In genomic region chr13:55470372-55470771, GRCm38 (mm10) we compare ENCODE assay signal across 8 mouse cellular contexts. TPM values are rescaled to one million over a fixed set of nuclear protein-coding genes. Genes with fewer than 3 reads are reported as not detected.
DNase-seq lines count a peak whose midpoint lies in the region; ATAC-seq and TF ChIP-seq lines count a peak whose summit lies in the region.

No protein-coding gene starts in this region.

- 28% methylated on average over 9 of the region's 9 CpGs for WGBS in hindbrain, embryonic 13.5 days
- WGBS in midbrain, postnatal 0 days: 22% methylated on average over 9 of the region's 9 CpGs

- H3K4me2 ChIP-seq in hindbrain, embryonic 13.5 days: peak overlapping the region; percentile 95
- peak overlapping the region; percentile 98; the same call in 1 of the 2 replicates for H3K4me2 ChIP-seq in midbrain, postnatal 0 days (ENCODE audit: low read depth, low read length, poor library complexity, severe bottlenecking)

- DNase-seq in left cerebral cortex, adult 2 months (ENCODE audit: extremely low spot score in 1 of 2, low spot score in 2 of 2): peak in 1 of 2 experiments; percentile 50
- no peak for DNase-seq in left cerebral cortex, postnatal 10 days (ENCODE audit: extremely low spot score in 1 of 2, low spot score in 2 of 2)
- peak; percentile 90 for DNase-seq in cerebellum, adult 9-11 months
- DNase-seq in midbrain, postnatal 0 days (ENCODE audit: low spot score): peak; percentile 84
- DNase-seq in heart, adult 18-20 months: no peak
- DNase-seq in yolk sac, embryonic 10.5 days (ENCODE audit: low spot score): no peak
- DNase-seq in frontal cortex, postnatal 14 days (ENCODE audit: low spot score in 2 of 2): no peak

- TF ChIP-seq CTCF in left cerebral cortex, adult 2 months (IDR thresholded peaks at IDR 0.05): no peak
- no peak for TF ChIP-seq CTCF in midbrain, postnatal 0 days (IDR thresholded peaks at IDR 0.05)

- H3K9ac ChIP-seq in hindbrain, embryonic 13.5 days: peak overlapping the region; percentile 90
- peak overlapping the region; percentile 29; the same call in 1 of the 2 replicates for H3K9ac ChIP-seq in midbrain, postnatal 0 days (replicated peaks; ENCODE audit: low read length, poor library complexity, severe bottlenecking)

- H3K27me3 ChIP-seq in hindbrain, embryonic 13.5 days: peaks cover 11% of the 10 kb centered on the region; the same call in 1 of the 2 replicates
- H3K27me3 ChIP-seq in midbrain, postnatal 0 days (ENCODE audit: insufficient read depth, low read length): no peaks in the 10 kb centered on the region

- no peak overlapping the region for H3K4me3 ChIP-seq in left cerebral cortex, adult 2 months
- H3K4me3 ChIP-seq in hindbrain, embryonic 13.5 days: no peak overlapping the region
- H3K4me3 ChIP-seq in midbrain, postnatal 0 days (ENCODE audit: low read depth, low read length): no peak overlapping the region

- peaks cover 100% of the 10 kb centered on the region for H3K4me1 ChIP-seq in hindbrain, embryonic 13.5 days (replicated peaks)
- H3K4me1 ChIP-seq in midbrain, postnatal 0 days (ENCODE audit: insufficient read depth, low read length): peaks cover 18% of the 10 kb centered on the region; the same call in 1 of the 2 replicates

- intact Hi-C loops in left cerebral cortex, adult 2 months (cut with DNase I): loop anchor here (5.0 kb wide), 1 partner anchor 143 kb away; the partner anchor contains the start of gene Mxd3
- intact Hi-C loops in left cerebral cortex, postnatal 10 days (cut with DNase I): loop anchor here (2.0 kb wide), 1 partner anchor 50 kb away; no protein-coding TSS in a partner anchor

- H3K9me3 ChIP-seq in hindbrain, embryonic 13.5 days: no peaks in the 10 kb centered on the region
- no peaks in the 10 kb centered on the region for H3K9me3 ChIP-seq in midbrain, postnatal 0 days (ENCODE audit: low read length)

- H3K36me3 ChIP-seq in hindbrain, embryonic 13.5 days: peaks cover 20% of the 10 kb centered on the region
- peaks cover 9% of the 10 kb centered on the region for H3K36me3 ChIP-seq in midbrain, postnatal 0 days (ENCODE audit: insufficient read depth, low read length)

- peak; percentile 11; the same call in 1 of the 2 replicates for ATAC-seq in hindbrain, embryonic 13.5 days (ENCODE audit: low FRiP score)
- peak; percentile 17; the same call in 1 of the 2 replicates for ATAC-seq in midbrain, postnatal 0 days (ENCODE audit: low FRiP score)

- H3K27ac ChIP-seq in left cerebral cortex, adult 2 months: peak overlapping the region; percentile 88
- H3K27ac ChIP-seq in hindbrain, embryonic 13.5 days: peak overlapping the region; percentile 95
- peak overlapping the region; percentile 65 for H3K27ac ChIP-seq in midbrain, postnatal 0 days (ENCODE audit: low read depth, low read length)

RNA-seq across cellular contexts. Expression of gene Prr7, which starts 6.3 kb away (rescaled TPM):
- 10 to 100 TPM; 77.6 to 80.2 TPM for total RNA-seq in left cerebral cortex, adult 2 months (2021)
- 100 to 1,000 TPM in 1 of 2 experiments, 10 to 100 TPM in 1; 91.9 to 103 TPM for total RNA-seq in left cerebral cortex, postnatal 10 days (2021)
- 2.6 and 3.2 TPM in 2 replicates for polyA plus RNA-seq in hindbrain, embryonic 13.5 days (2015; fragmentation: Nextera tagmentation; extraction: Ambion mirVana)
- 101 and 131 TPM in 2 replicates for total RNA-seq in midbrain, postnatal 0 days (2014; rRNA removed)
- 6.6 and 8.1 TPM in 2 replicates for polyA plus RNA-seq in midbrain, postnatal 0 days (2015; fragmentation: Nextera tagmentation; extraction: Ambion mirVana)
- total RNA-seq in heart, adult 18-20 months (2021): under 1 TPM; 0.45 to 0.82 TPM

RNA-seq across cellular contexts. Expression of gene Dbn1, which starts 17.5 kb away (rescaled TPM):
- 100 to 1,000 TPM; 303 to 325 TPM for total RNA-seq in left cerebral cortex, adult 2 months (2021)
- 100 to 1,000 TPM; 350 to 366 TPM for total RNA-seq in left cerebral cortex, postnatal 10 days (2021)
- polyA plus RNA-seq in hindbrain, embryonic 13.5 days (2015; fragmentation: Nextera tagmentation; extraction: Ambion mirVana): 615 and 625 TPM in 2 replicates
- 498 and 510 TPM in 2 replicates for total RNA-seq in midbrain, postnatal 0 days (2014; rRNA removed)
- polyA plus RNA-seq in midbrain, postnatal 0 days (2015; fragmentation: Nextera tagmentation; extraction: Ambion mirVana): 482 and 484 TPM in 2 replicates
- 1 to 10 TPM; 5.7 to 6.4 TPM for total RNA-seq in heart, adult 18-20 months (2021)

RNA-seq across cellular contexts. Expression of gene Grk6, which starts 25.5 kb away (rescaled TPM):
- 10 to 100 TPM; 61.2 to 66.2 TPM for total RNA-seq in left cerebral cortex, adult 2 months (2021)
- 10 to 100 TPM; 70.6 to 73.0 TPM for total RNA-seq in left cerebral cortex, postnatal 10 days (2021)
- 27.7 and 31.3 TPM in 2 replicates for polyA plus RNA-seq in hindbrain, embryonic 13.5 days (2015; fragmentation: Nextera tagmentation; extraction: Ambion mirVana)
- 70.4 and 71.9 TPM in 2 replicates for total RNA-seq in midbrain, postnatal 0 days (2014; rRNA removed)
- polyA plus RNA-seq in midbrain, postnatal 0 days (2015; fragmentation: Nextera tagmentation; extraction: Ambion mirVana): 35.5 and 35.8 TPM in 2 replicates
- total RNA-seq in heart, adult 18-20 months (2021): 10 to 100 TPM; 13.9 to 17.1 TPM

RNA-seq across cellular contexts. Expression of gene Pdlim7, which starts 43.1 kb away (rescaled TPM):
- 100 to 1,000 TPM in 1 of 2 experiments, 10 to 100 TPM in 1; 94.9 to 114 TPM for total RNA-seq in left cerebral cortex, adult 2 months (2021)
- 10 to 100 TPM; 60.1 to 61.4 TPM for total RNA-seq in left cerebral cortex, postnatal 10 days (2021)
- polyA plus RNA-seq in hindbrain, embryonic 13.5 days (2015; fragmentation: Nextera tagmentation; extraction: Ambion mirVana): 141 and 146 TPM in 2 replicates
- 32.3 and 41.3 TPM in 2 replicates for total RNA-seq in midbrain, postnatal 0 days (2014; rRNA removed)
- polyA plus RNA-seq in midbrain, postnatal 0 days (2015; fragmentation: Nextera tagmentation; extraction: Ambion mirVana): 153 and 171 TPM in 2 replicates
- total RNA-seq in heart, adult 18-20 months (2021): 10 to 100 TPM; 42.2 to 46.6 TPM

RNA-seq across cellular contexts. Expression of gene F12, which starts 43.8 kb away (rescaled TPM):
- 1 to 10 TPM in 1 of 2 experiments, under 1 TPM in 1; 0.95 to 1.3 TPM for total RNA-seq in left cerebral cortex, adult 2 months (2021)
- total RNA-seq in left cerebral cortex, postnatal 10 days (2021): under 1 TPM; 0.58 to 0.87 TPM
- not detected in 2 replicates for polyA plus RNA-seq in hindbrain, embryonic 13.5 days (2015; fragmentation: Nextera tagmentation; extraction: Ambion mirVana)
- total RNA-seq in midbrain, postnatal 0 days (2014; rRNA removed): not detected in 2 replicates
- 0.43 and 0.49 TPM in 2 replicates for polyA plus RNA-seq in midbrain, postnatal 0 days (2015; fragmentation: Nextera tagmentation; extraction: Ambion mirVana)
- not detected for total RNA-seq in heart, adult 18-20 months (2021)

Comparison
In these comparisons a context has a peak if more than half of its experiments do, and no peak if none do; other contexts are left out.
1. DNase-seq: peak in cerebellum, adult 9-11 months (single experiment) and midbrain, postnatal 0 days (single experiment); none in left cerebral cortex, postnatal 10 days (0 of 2), heart, adult 18-20 months (0 of 2), yolk sac, embryonic 10.5 days (single experiment) and frontal cortex, postnatal 14 days (0 of 2).
2. RNA of gene Prr7, which starts 6.3 kb away (total RNA-seq): 101 to 131 TPM in midbrain, postnatal 0 days, 91.9 to 103 TPM in left cerebral cortex, postnatal 10 days and 77.6 to 80.2 TPM in left cerebral cortex, adult 2 months; 0.45 to 0.82 TPM in heart, adult 18-20 months; every median in the first group is over 10 times any median in the second.
3. RNA of gene Dbn1, which starts 17.5 kb away (total RNA-seq): 498 to 510 TPM in midbrain, postnatal 0 days, 350 to 366 TPM in left cerebral cortex, postnatal 10 days and 303 to 325 TPM in left cerebral cortex, adult 2 months; 5.7 to 6.4 TPM in heart, adult 18-20 months; every median in the first group is over 10 times any median in the second.
4. Peak in every context shown above with its lines, with median percentiles within 50 percentile points of each other: H3K27ac ChIP-seq.